Mouse (Mus musculus) limb, embryonic 11.5 days (tissue): ENCODE measurements at regions not wholly inside any gene's neighbourhood (a gene's known extent, or its start where the extent isn't known, plus 50 kb on each side); places are given as distances from the start of the nearest gene placed in this dataset.

ENCODE experiments used
- ATAC-seq: fragments of 200-750 bp; cut with Nextera tagmentation; 2 replicates; pipeline ENCODE4 v1.8.0; 2017; ENCODE audit warnings: low read depth; ENCODE audit not compliant: insufficient number of reproducible peaks, low FRiP score, low TSS enrichment
- DNase-seq: peaks from one replicate; pipeline ENCODE4 v3.0.0-alpha.2; 2015; ENCODE audit warnings: low spot score
- H3K27ac ChIP-seq: fragments of 300-500 bp; sonication (generic); replicated peaks from 2 replicates; pipeline ENCODE4 v1.5.1; 2014; ENCODE audit warnings: low read depth, mild to moderate bottlenecking, low read length
- H3K27me3 ChIP-seq: fragments of 300-500 bp; sonication (generic); 2 replicates; pipeline ENCODE4 v1.6.1; 2014; ENCODE audit warnings: mild to moderate bottlenecking, low read length, mixed read lengths; ENCODE audit not compliant: control insufficient read depth, insufficient read depth
- H3K36me3 ChIP-seq: fragments of 300-500 bp; sonication (generic); 2 replicates; pipeline ENCODE4 v1.6.1; 2014; ENCODE audit warnings: mild to moderate bottlenecking, low read length, moderate library complexity, mixed read lengths; ENCODE audit not compliant: control insufficient read depth, insufficient read depth
- H3K4me1 ChIP-seq: fragments of 300-500 bp; sonication (generic); 2 replicates; pipeline ENCODE4 v1.6.1; 2014; ENCODE audit warnings: low read length, mixed read lengths; ENCODE audit not compliant: control insufficient read depth, insufficient read depth
- H3K4me2 ChIP-seq: fragments of 300-500 bp; sonication (generic); 2 replicates; pipeline ENCODE4 v1.6.1; 2014; ENCODE audit warnings: low read depth, mild to moderate bottlenecking, moderate library complexity; ENCODE audit not compliant: severe bottlenecking
- H3K4me3 ChIP-seq: fragments of 300-500 bp; sonication (generic); 2 replicates; pipeline ENCODE4 v1.5.1; 2014; ENCODE audit warnings: low read depth, low read length
- H3K9ac ChIP-seq: fragments of 300-500 bp; sonication (generic); 2 replicates; pipeline ENCODE4 v1.6.1; 2014; ENCODE audit warnings: mild to moderate bottlenecking, low read length
- H3K9me3 ChIP-seq: fragments of 300-500 bp; sonication (generic); 2 replicates; pipeline ENCODE4 v1.6.1; 2016; ENCODE audit warnings: low read length; ENCODE audit not compliant: control insufficient read depth
- WGBS: fragments of 180-500 bp; shearing (Covaris S2); extraction: QIAGEN DNeasy Blood & Tissue Kit; methylation state at CpG from one replicate; pipeline ENCODE4 v1.1.7; 2014; 5-methylcytosine and 5-hydroxymethylcytosine counted together

DNA sequence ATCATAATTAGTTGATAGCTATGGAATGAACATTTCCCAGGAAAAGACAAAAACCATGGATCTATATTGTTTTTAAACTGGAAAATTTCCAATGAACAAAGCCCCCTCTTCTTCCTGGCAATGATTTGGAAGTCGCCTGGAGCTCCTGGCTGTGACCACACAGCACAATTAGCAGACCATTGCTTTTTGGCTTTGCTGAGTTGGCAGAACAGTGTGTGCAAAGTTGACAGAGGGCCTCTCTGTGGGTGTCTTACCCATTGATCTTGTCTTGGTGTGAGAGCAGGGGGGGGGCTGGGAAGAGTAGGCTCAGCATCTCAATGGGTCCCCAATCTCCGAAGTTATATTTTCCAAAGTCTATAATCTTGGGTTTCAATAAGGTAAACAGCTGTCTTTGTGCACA lies 270.8 kb upstream of the Thsd7b start:
- 87% methylated on average over 2 of the region's 2 CpGs for WGBS
- H3K9ac ChIP-seq, result no peak overlapping the region

DNA sequence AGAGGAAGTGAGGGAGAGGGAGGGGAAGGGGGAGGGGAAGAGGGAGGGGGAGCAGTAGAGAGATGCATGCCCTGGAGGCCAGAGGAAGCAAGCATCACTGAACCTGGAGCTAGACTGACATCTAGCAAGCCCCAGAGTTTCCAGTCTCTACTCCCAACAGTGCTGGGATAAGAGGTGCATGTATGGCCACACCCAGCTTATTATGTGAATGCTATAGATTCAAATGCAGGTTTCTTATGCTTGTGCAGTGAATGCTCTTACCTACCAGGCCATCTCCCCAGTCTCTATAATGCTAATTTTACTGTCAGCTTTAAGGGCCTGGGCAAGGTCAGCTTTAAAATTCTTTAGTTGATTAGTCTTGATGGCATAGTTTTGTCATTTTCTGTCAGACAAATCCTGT lies 271.3 kb upstream of the Thsd7b start:
- no peaks in the 10 kb centered on the region for H3K27me3 ChIP-seq
- no peak overlapping the region for H3K4me3 ChIP-seq
- no peaks in the 10 kb centered on the region for H3K9me3 ChIP-seq
- no peak overlapping the region for H3K4me2 ChIP-seq
- H3K27ac ChIP-seq, result no peak overlapping the region
- H3K4me1 ChIP-seq, result no peaks in the 10 kb centered on the region
- no peak overlapping the region for H3K9ac ChIP-seq
- no peak for DNase-seq
- H3K36me3 ChIP-seq, result no peaks in the 10 kb centered on the region
- ATAC-seq, result no peak

More for the DNA sequence above, 270.8 kb upstream of the Thsd7b start:
- no peak overlapping the region for H3K27ac ChIP-seq
- no peaks in the 10 kb centered on the region for H3K9me3 ChIP-seq
- no peaks in the 10 kb centered on the region for H3K4me1 ChIP-seq
- DNase-seq, result no peak
- H3K36me3 ChIP-seq, result no peaks in the 10 kb centered on the region
- H3K4me2 ChIP-seq, result no peak overlapping the region
- no peak overlapping the region for H3K4me3 ChIP-seq
- no peaks in the 10 kb centered on the region for H3K27me3 ChIP-seq
- no peak for ATAC-seq

DNA sequence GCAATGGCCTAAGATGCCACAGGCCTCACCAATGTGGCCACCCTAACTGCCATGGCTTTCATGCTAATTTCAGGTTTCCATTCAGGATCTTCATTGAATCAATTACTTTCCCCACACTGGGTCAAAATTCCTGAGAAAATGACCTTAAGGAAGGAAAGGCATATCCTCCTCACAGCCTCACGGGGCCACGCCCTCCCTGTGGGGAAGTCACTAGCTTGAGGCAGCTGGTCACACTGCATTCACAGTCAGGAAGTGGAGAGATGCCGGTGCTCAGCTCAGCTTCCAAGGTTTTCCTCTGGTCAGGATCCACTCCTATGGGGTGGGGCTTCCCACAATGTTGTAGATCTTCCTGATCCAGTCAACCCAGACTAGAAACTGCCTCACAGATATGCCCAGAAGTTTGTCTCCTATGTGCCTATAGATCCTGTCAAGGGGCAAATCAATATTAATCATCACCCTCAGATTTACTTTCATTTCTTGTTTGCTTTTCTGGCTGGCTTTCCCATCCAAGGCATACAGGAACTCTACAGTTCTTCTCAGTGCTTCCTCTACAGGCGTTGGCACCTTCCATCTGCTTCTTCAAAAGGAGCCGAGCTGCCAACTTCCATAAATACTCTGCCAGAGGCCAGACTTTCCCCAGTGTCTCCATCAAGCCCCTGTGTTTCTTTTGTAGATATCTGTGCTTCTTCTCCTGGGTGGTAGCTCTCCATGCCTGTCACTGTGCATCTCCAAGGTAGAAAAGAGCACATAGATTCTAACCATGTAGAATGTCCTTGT lies 273.2 kb upstream of the Thsd7b start:
- no peak overlapping the region for H3K27ac ChIP-seq
- H3K36me3 ChIP-seq, result no peaks in the 10 kb centered on the region
- ATAC-seq (no peak), DNase-seq (no peak)
- WGBS, result 74% methylated on average over 5 of the region's 5 CpGs
- H3K9me3 ChIP-seq, result no peaks in the 10 kb centered on the region
- no peak overlapping the region for H3K4me2 ChIP-seq
- H3K4me1 ChIP-seq, result no peaks in the 10 kb centered on the region
- no peaks in the 10 kb centered on the region for H3K27me3 ChIP-seq
- no peak overlapping the region for H3K4me3 ChIP-seq
- no peak overlapping the region for H3K9ac ChIP-seq

DNA sequence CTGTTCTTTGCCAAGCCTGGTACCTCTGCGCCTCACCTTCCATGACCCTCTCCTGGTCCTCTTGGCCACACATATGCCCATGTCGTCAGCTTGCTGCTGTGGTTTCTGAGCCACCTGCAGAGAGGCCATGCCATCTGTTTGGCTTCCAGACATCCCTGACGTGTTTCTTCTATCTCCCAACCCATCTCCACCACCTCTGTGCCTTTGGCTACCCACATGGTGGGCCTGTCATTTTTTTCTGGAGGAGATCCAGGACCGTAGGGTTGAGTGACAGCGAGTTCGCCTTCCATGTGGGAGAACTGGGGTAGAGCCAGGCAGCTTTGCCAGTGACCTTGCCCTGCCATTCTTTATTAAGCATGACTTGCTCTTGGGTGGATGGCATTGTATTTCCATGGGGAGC lies 278.4 kb upstream of the Thsd7b start:
- H3K9ac ChIP-seq, result no peak overlapping the region
- no peaks in the 10 kb centered on the region for H3K4me1 ChIP-seq
- no peak overlapping the region for H3K4me2 ChIP-seq
- no peaks in the 10 kb centered on the region for H3K9me3 ChIP-seq
- no peak overlapping the region for H3K4me3 ChIP-seq
- H3K27me3 ChIP-seq, result no peaks in the 10 kb centered on the region
- WGBS, result 84% methylated on average over 6 of the region's 6 CpGs
- ATAC-seq (no peak), DNase-seq (no peak)
- no peaks in the 10 kb centered on the region for H3K36me3 ChIP-seq
- no peak overlapping the region for H3K27ac ChIP-seq

DNA sequence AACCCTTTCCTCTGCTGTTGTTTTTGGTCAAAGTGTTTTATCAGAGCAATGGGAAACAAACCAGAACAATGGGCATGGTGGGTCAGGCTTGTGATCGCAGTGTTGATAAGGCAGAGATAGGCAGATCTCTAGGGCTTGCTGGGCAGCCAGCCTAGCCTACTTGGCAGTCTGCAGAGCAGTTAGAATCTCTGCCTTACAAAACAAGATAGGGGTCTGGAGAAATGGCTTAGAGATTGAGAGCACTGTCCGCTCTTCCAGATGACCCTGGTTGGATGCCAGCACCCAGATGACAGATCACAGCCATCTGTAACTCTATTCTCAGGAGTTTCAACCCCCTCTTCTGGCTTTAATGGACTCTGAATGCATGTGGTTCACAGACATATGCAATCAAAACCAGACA lies 289.7 kb upstream of the Thsd7b start:
- H3K4me2 ChIP-seq, result no peak overlapping the region
- DNase-seq (no peak), ATAC-seq (no peak)
- H3K9me3 ChIP-seq, result no peaks in the 10 kb centered on the region
- H3K27ac ChIP-seq, result no peak overlapping the region
- H3K9ac ChIP-seq, result no peak overlapping the region
- H3K4me1 ChIP-seq, result no peaks in the 10 kb centered on the region
- 90% methylated on average over 2 of the region's 2 CpGs for WGBS
- no peak overlapping the region for H3K4me3 ChIP-seq
- H3K27me3 ChIP-seq, result no peaks in the 10 kb centered on the region
- H3K36me3 ChIP-seq, result no peaks in the 10 kb centered on the region

DNA sequence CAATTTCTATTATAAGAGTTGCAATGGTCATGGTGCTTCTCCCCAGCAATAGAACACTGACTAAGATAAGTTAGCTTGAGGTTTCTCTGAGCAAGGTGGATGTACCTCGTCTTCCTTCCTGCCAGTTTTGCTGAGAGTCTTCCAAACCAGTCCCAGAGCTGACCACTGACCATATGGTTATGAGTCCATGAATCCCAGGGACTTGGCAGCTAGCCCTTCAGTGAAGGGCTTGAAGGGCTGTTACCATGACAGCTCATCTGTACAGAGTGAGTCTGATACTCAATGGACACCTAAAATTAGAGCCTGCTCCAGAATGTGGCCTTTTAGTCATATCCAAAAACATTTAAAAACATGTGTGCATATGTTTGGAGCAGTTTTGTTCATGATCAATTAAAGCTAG lies 297.5 kb upstream of the Thsd7b start:
- no peak for ATAC-seq
- no peak overlapping the region for H3K4me2 ChIP-seq
- no peaks in the 10 kb centered on the region for H3K27me3 ChIP-seq
- no peak overlapping the region for H3K9ac ChIP-seq
- H3K27ac ChIP-seq, result no peak overlapping the region
- H3K36me3 ChIP-seq, result no peaks in the 10 kb centered on the region
- no peak overlapping the region for H3K4me3 ChIP-seq
- DNase-seq, result no peak
- no peaks in the 10 kb centered on the region for H3K9me3 ChIP-seq
- WGBS, result 90% methylated on average over 1 of the region's 1 CpGs
- no peaks in the 10 kb centered on the region for H3K4me1 ChIP-seq

DNA sequence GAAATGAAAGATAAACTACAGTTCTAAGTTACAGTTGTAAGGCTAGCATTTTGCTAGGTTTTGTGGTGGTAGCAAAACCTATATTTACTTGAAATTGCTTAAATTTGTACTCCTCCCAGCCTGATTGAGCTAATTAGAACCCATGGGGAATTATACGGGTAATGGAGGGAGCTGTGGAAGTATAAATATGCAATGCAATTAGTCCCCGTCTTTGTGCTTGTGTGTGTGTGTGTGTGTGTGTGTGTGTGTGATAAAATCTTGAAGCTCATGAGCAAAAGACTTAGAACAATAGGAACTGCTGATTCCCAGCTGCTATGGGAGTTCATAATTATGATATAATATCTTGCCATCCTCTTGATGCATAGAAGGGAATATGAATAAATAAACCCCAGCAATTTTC lies 321.7 kb upstream of the Thsd7b start:
- no peak overlapping the region for H3K4me2 ChIP-seq
- WGBS, result 68% methylated on average over 2 of the region's 2 CpGs
- no peaks in the 10 kb centered on the region for H3K4me1 ChIP-seq
- no peaks in the 10 kb centered on the region for H3K9me3 ChIP-seq
- H3K27me3 ChIP-seq, result no peaks in the 10 kb centered on the region
- H3K9ac ChIP-seq, result no peak overlapping the region
- H3K4me3 ChIP-seq, result no peak overlapping the region
- no peaks in the 10 kb centered on the region for H3K36me3 ChIP-seq
- no peak for ATAC-seq
- DNase-seq, result no peak
- H3K27ac ChIP-seq, result no peak overlapping the region

DNA sequence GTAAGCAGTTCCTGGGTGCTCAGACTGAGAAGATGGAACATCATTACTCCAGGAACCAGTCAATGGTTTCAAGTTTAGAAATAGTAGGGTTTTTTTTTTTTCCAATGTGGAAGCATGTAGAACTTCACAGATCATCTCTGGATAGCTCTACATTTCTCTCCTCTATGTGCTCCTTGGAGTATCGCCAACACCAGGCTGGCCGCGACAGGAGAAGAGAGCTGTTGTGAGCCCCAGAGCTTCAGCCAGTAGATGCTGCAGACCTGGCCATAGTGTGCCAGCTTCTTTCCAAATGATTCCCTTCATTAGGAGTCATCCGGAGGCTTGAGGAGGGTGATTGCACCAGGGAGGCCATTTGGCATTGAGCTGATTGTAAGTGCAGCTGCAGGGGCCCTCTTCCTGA lies 322.6 kb upstream of the Thsd7b start:
- no peak for ATAC-seq
- no peak overlapping the region for H3K27ac ChIP-seq
- no peak overlapping the region for H3K9ac ChIP-seq
- H3K4me3 ChIP-seq, result no peak overlapping the region
- no peaks in the 10 kb centered on the region for H3K4me1 ChIP-seq
- no peak overlapping the region for H3K4me2 ChIP-seq
- no peak for DNase-seq
- no peaks in the 10 kb centered on the region for H3K9me3 ChIP-seq
- no peaks in the 10 kb centered on the region for H3K36me3 ChIP-seq
- H3K27me3 ChIP-seq, result no peaks in the 10 kb centered on the region
- 80% methylated on average over 4 of the region's 4 CpGs for WGBS

DNA sequence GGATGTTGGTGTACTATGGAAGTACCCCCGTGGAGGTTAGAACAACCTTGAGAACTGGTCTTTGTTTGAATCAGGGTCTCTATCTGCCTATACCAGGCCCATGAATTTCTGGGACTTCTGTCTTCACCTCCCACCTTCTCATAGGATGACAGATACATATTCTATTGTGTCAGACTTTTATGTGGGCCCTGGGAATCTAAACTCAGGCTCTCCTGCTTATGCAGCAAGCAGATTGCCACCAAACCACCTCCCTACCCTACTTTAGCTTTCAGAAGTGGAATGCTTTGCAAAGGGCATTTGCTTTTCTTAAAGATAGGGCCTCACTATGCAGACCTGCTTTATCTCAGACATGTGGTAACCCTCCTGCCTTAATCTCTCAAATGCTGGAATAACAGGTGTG lies 322.7 kb upstream of the Cxcr4 start:
- Histone ChIP-seq H3K27me3 (no peaks in the 10 kb centered on the region), H3K9ac (no peak overlapping the region), H3K9me3 (no peaks in the 10 kb centered on the region), H3K4me3 (no peak overlapping the region), H3K27ac (no peak overlapping the region), H3K36me3 (no peaks in the 10 kb centered on the region), H3K4me1 (no peaks in the 10 kb centered on the region), H3K4me2 (no peak overlapping the region)
- WGBS, result 86% methylated on average over 1 of the region's 1 CpGs
- no peak for ATAC-seq
- DNase-seq, result no peak
